Mouse (Mus musculus) brown adipose tissue, adult 24 weeks (tissue): ENCODE results near the gene Hax1. TPM values are rescaled to one million over a fixed set of nuclear protein-coding genes. Genes with fewer than 3 reads are reported as not detected.

Source experiments
- H3K27ac ChIP-seq: fragments of 200-500 bp; replicated peaks from 2 replicates; pipeline ENCODE4 v1.5.1; 2012; ENCODE audit warnings: low read depth, mild to moderate bottlenecking, low read length
- H3K4me1 ChIP-seq: fragments of 200-500 bp; 2 replicates; pipeline ENCODE4 v1.6.1; 2012; ENCODE audit warnings: low read length, mixed read lengths; ENCODE audit not compliant: control insufficient read depth, insufficient read depth, insufficient read length
- H3K4me3 ChIP-seq: fragments of 200-500 bp; 2 replicates; pipeline ENCODE4 v1.5.1; 2012; ENCODE audit warnings: low read depth, mild to moderate bottlenecking, low read length, moderate library complexity; ENCODE audit not compliant: insufficient read depth
- polyA plus RNA-seq: library from polyadenylated mRNA; stranded (reverse); fragments of >200 nt; gene quantifications from 2 replicates; pipeline ENCODE4 v1.2.4, GENCODE M21; 2012; ENCODE audit not compliant: missing spikeins, insufficient read depth, insufficient read length

Gene Hax1
- polyA plus RNA-seq, 1 experiment = 79.2 TPM

DNA sequence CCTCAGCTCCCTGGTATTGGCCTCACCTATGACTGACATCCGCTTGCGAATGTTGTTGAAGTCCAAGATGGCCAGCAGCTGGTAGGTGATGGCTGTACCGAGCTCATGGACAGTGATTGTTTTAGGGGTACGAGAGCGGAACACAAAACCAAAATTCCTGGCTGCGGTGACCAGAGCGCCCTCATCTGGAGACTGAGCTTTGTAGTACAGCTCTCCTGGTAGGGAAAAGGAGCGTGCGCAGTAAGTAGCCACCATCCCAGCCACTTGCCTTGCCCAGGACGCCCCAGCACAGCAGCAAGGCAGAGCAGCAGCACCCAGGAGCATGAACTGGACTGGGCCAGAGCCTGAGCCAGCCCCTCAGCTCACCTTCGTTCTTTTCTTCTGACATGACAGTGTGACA is 50.6 kb downstream of the Hax1 start:
- no peak overlapping the region for H3K4me3 ChIP-seq
- H3K4me1 ChIP-seq = no peaks in the 10 kb centered on the region
- no peak overlapping the region for H3K27ac ChIP-seq

Other genes with a start within 250 kb of the Hax1 start
- 0.54 and 1.3 TPM in 2 replicates for gene Chrnb2, start 234.1 kb downstream of the Hax1 start, polyA plus RNA-seq
- 31.9 and 44.5 TPM in 2 replicates for gene Ube2q1, start 225.2 kb downstream of the Hax1 start, polyA plus RNA-seq
- 2.4 and 4.0 TPM in 2 replicates for gene She, start 167.4 kb downstream of the Hax1 start, polyA plus RNA-seq
- gene Il6ra, start 85.6 kb downstream of the Hax1 start, polyA plus RNA-seq = 3.6 and 5.4 TPM in 2 replicates
- gene Atp8b2, start 35.3 kb downstream of the Hax1 start, polyA plus RNA-seq = 8.4 and 10.2 TPM in 2 replicates
- 62.5 and 63.0 TPM in 2 replicates for gene 4933434E20Rik, start 52.9 kb upstream of the Hax1 start, polyA plus RNA-seq
- 43.1 and 61.4 TPM in 2 replicates for gene Ubap2l, start 53.8 kb upstream of the Hax1 start, polyA plus RNA-seq
- gene Tpm3, start 73.9 kb upstream of the Hax1 start, polyA plus RNA-seq = 96.4 and 103 TPM in 2 replicates
- gene Nup210l, start 105.4 kb upstream of the Hax1 start, polyA plus RNA-seq = 0.20 TPM in 1 of 2 replicates, not detected in the other
- 67.2 and 808 TPM in 2 replicates for gene Rps27, start 214.9 kb upstream of the Hax1 start, polyA plus RNA-seq
- 11.5 and 16.6 TPM in 2 replicates for gene Rab13, start 214.9 kb upstream of the Hax1 start, polyA plus RNA-seq
- gene Jtb, start 232.8 kb upstream of the Hax1 start, polyA plus RNA-seq = 68.2 and 97.4 TPM in 2 replicates
- gene Creb3l4, start 244.7 kb upstream of the Hax1 start, polyA plus RNA-seq = not detected in 2 replicates
- 46.7 and 53.9 TPM in 2 replicates for gene Slc39a1, start 249.4 kb upstream of the Hax1 start, polyA plus RNA-seq